Mouse (Mus musculus) mouse embryonic stem cell (cell line): ENCODE data around the gene Abat.

ENCODE experiments used
- in situ Hi-C, 2 experiments: fragments of 300-500 bp; cut with MboI; formaldehyde crosslinking; loops; 1 replicate in 1 of 2; 3 replicates in 1 of 2; pipeline ENCODE4 v1.14.3; 2019 to 2020; ENCODE audit warnings: low sequenced_read_pairs in 2 of 2, low pct_unique_long_range_greater_than_20kb in 1 of 2, mixed read lengths in 1 of 2; ENCODE audit not compliant: unreplicated experiment in 1 of 2

The Abat gene

GRCm38 (mm10) chr16:8658349-8658748 is 145.1 kb downstream of the Abat start:
- in situ Hi-C loops, result no loop called here

GRCm38 (mm10) chr16:8658764-8659163 is 145.5 kb downstream of the Abat start:
- in situ Hi-C loops, result no loop called here

DNA sequence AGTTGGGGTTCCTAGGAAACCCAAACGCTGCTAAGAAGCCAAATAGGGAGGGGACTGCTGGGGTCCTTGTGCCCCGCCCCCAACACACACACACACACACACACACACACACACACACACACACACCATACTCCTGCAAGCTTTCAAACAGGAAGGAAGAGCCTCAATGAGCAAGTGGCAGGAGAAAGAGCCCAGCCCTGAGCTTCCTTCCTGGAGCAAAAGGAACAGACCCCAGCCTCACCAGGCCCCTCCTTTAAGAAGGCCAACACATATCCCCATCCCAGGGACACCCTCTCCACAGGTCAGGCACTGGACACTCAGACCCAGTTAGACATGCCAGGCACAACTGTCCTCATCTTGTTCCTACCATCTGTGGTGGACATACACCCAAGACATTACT is 149.8 kb downstream of the Abat start:
- in situ Hi-C loops, result no loop called here

GRCm38 (mm10) chr16:8663606-8664539 is 150.6 kb downstream of the Abat start:
- in situ Hi-C loops, result no loop called here

DNA sequence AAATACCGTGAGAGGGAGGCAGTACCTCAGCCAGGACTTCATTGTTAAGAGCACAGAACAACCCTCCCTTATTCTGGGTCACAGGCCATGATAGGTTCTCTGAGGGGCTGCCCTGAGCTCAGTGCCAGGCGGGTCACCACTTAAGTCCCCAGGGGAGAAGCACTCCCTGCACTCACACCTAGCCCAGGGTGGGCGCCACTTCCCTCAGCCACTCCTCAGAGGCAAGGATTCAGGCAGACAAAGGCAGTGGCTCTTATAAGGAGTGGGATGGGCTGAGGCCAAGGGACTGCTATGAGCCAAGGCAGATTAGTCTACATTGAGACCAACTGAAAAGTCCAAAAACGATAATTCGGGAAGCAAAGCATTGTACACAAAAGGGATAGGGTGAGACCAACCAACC is 152.1 kb downstream of the Abat start:
- in situ Hi-C loops, result no loop called here

GRCm38 (mm10) chr16:8666452-8666851 is 153.2 kb downstream of the Abat start:
- in situ Hi-C loops, result no loop called here

DNA sequence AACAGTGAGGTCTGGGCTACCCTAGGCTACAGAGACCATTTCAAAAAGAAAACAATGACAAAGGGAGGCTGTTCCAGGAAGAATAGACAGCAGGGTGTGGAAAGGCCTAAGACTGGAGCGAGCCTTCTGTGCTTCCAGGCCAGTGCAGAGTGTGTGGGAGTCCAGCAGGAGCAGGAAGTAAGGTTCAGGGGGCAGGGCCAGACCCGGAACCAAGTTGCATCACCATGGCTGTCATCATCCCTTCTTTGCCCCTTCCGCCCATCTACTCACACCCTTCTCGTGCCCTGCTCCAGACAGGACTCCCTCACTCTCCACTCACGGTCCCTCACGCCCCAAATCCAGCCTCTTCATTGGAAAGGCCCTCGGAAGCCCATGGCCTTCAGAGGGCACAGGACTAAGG is 154.0 kb downstream of the Abat start:
- in situ Hi-C loops, result no loop called here

DNA sequence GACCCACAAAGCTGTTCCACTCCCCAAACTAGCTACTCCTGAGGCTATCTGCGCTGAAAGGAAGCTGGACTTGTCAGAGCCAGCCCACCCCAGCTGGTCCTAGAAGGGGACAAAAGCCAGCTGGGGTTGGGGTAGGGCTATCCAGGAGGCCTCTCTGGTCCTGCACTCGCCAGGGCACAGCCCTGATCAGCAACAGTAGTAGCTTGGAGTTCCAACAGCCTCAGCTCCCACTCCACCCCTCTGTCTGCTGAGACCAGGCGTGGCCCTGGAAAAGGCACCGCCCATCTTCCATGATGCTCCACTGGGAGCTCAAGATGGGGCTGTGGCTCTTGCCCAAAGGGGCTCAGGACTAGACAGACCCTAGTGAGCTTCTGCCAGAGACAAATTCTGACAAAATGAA is 154.6 kb downstream of the Abat start:
- in situ Hi-C loops, result no loop called here

GRCm38 (mm10) chr16:8668386-8668785 is 155.2 kb downstream of the Abat start:
- in situ Hi-C loops, result no loop called here

DNA sequence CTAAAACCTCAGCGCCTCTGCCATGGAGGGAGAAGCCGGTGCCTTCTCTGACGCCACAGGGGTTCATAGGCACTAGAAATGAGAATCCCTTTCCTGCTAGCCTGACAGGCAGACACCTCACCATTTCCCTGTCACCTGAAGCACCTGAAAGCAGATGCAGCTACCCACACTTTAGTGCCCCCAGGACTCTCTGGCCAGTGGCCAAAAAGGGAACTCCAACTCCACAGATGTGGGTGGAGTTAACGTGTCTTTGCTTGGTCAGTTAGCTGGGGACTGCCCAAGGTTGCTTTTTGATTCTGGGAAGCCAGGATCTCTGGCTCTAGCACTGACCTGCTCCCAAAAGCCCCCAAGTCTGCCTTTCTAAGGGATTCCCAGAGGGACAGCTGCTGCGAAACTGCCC is 156.2 kb downstream of the Abat start:
- in situ Hi-C loops, result no loop called here

DNA sequence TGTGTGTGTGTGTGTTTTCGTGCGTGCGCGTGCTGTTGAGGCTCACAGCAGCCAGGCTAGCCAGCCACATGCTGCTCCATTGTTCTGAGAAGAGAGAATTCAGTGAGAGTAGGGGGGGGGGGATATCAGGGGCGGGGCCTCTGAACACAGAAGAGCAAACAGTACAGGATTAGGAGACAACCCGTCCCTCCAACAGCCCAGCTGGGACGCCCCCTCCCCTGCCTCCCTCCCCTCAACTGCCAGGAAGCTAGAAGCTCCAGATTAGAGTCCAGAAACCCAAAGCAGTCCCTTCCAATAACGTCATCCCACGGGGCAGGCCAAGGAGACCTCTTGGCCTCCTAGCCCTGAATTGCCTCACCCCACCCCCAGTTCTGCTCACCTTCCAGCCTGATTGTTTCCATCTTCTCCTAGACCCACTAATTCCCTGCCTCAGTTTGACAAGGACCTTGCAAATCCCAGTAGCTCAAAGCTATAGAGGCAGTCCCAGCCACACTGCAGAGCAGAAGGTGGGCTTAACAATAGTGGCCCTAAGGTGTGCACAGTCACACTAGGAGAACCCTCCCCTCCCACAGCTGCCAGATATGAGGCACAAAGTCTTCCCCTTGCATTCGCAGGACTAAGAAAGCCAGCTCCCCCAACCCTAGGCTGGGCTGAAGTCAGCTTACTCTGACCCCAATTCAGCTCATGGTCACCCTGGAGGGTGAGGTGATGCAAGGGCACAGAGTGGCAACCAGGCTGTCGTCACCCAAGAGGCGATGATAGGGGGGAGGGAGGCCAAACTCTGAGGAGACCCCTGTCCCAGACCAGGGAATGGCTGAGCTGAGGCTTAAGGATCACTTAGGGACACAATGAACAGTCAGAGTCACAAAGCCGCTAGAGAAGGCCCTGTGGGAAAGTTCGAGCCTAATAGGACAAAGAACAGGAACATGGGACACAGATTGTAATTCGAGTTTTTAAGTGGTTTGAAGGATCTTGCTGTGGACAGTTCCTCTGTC is 157.1 kb downstream of the Abat start:
- in situ Hi-C loops, result loop anchor here (5.0 kb wide), 2 partner anchors 173 to 258 kb away; no protein-coding TSS in a partner anchor
